Mouse (Mus musculus) midbrain, embryonic 16.5 days (tissue): Measurements from ENCODE around the gene Krtap19-1. TPM values are rescaled to one million over a fixed set of nuclear protein-coding genes. Genes with fewer than 3 reads are reported as not detected.

ENCODE experiments used
- ATAC-seq: fragments of 200-750 bp; cut with Nextera tagmentation; 2 replicates; pipeline ENCODE4 v1.8.0; 2017; ENCODE audit warnings: moderate TSS enrichment
- H3K27ac ChIP-seq: fragments of 300-500 bp; sonication (generic); 2 replicates; pipeline ENCODE4 v1.5.1; 2014; ENCODE audit warnings: mild to moderate bottlenecking, low read length, mixed read lengths
- H3K27me3 ChIP-seq: fragments of 300-500 bp; sonication (generic); 2 replicates; pipeline ENCODE4 v1.6.1; 2014; ENCODE audit warnings: low read depth, low read length, mixed read lengths; ENCODE audit not compliant: control insufficient read depth, insufficient read depth
- H3K36me3 ChIP-seq: fragments of 300-500 bp; sonication (generic); 2 replicates; pipeline ENCODE4 v1.6.1; 2014; ENCODE audit warnings: mild to moderate bottlenecking, low read length, moderate library complexity, mixed read lengths; ENCODE audit not compliant: control insufficient read depth, insufficient read depth
- H3K4me1 ChIP-seq: fragments of 300-500 bp; sonication (generic); 2 replicates; pipeline ENCODE4 v1.6.1; 2014; ENCODE audit warnings: mild to moderate bottlenecking, low read length, mixed read lengths; ENCODE audit not compliant: control insufficient read depth, insufficient read depth
- H3K4me2 ChIP-seq: fragments of 300-500 bp; sonication (generic); 2 replicates; pipeline ENCODE4 v1.6.1; 2014; ENCODE audit warnings: mild to moderate bottlenecking, low read length, mixed read lengths
- H3K4me3 ChIP-seq: fragments of 300-500 bp; sonication (generic); 2 replicates; pipeline ENCODE4 v1.5.1; 2014; ENCODE audit warnings: low read depth, mild to moderate bottlenecking, low read length, moderate library complexity, mixed read lengths
- H3K9ac ChIP-seq: fragments of 300-500 bp; sonication (generic); 2 replicates; pipeline ENCODE4 v1.6.1; 2014; ENCODE audit warnings: low read depth, low read length, mixed read lengths
- H3K9me3 ChIP-seq: fragments of 300-500 bp; sonication (generic); replicated peaks from 2 replicates; pipeline ENCODE4 v1.6.1; 2014; ENCODE audit warnings: mild to moderate bottlenecking, low read length, mixed read lengths; ENCODE audit not compliant: control insufficient read depth, poor library complexity, severe bottlenecking
- WGBS: fragments of 180-500 bp; shearing (Covaris S2); extraction: QIAGEN DNeasy Blood & Tissue Kit; methylation state at CpG from one replicate; pipeline ENCODE4 v1.1.7; 2014; 5-methylcytosine and 5-hydroxymethylcytosine counted together
- polyA plus RNA-seq: library from polyadenylated mRNA; unstranded; fragments of >200 nt; fragmentation: Nextera tagmentation; extraction: Ambion mirVana; gene quantifications from 2 replicates; pipeline ENCODE4 v1.2.1, GENCODE M21; 2015

Krtap19-1 gene
- polyA plus RNA-seq, 1 experiment from 2014 or later, result not detected

DNA sequence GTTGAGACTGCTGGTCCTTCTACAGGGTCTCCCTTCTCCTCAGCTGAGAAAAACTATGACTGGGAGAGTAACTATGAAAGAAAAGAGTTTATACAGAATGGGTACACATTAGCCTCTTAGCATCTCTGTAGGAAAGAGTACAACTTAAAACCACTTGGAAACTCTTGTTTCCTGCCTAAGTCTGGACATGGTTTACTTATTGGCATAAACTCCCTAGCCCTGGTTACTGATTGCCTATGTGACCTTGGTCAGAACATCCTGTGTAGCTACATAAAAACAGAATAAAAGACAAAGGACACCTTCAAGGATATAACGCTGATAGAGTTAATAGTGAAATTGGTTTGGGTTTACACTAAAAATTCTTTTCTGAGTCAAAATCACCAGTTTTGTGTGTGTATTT, 21.8 kb downstream of the Krtap19-1 start:
- H3K4me1 ChIP-seq, result no peaks in the 10 kb centered on the region
- H3K9ac ChIP-seq, result no peak overlapping the region
- H3K4me3 ChIP-seq, result no peak overlapping the region
- H3K36me3 ChIP-seq, result no peaks in the 10 kb centered on the region
- H3K9me3 ChIP-seq, result no peaks in the 10 kb centered on the region
- H3K27me3 ChIP-seq, result no peaks in the 10 kb centered on the region
- no peak for ATAC-seq
- no peak overlapping the region for H3K27ac ChIP-seq
- no peak overlapping the region for H3K4me2 ChIP-seq
- 95% methylated on average over 1 of the region's 1 CpGs for WGBS

DNA sequence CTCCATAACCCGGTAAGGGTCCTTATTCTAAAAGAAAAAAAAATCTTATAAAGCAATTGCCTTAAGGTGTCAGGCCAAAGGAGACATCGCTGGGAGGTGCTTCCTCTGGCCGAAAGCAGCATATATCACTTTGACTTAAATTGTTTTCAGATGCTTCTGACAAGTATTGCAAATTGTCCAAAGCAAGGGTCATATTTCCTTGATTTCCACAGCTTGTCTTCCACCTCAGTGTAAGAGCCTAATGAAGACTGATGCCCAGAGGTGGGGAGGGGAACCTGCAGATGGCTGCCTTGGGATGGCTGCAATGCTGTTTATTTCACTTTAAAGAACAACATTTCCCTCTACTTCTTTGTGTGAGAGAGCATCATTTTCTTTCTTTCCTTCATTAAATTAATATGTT, 42.2 kb downstream of the Krtap19-1 start:
- H3K4me2 ChIP-seq, result no peak overlapping the region
- H3K9me3 ChIP-seq, result no peaks in the 10 kb centered on the region
- 89% methylated on average over 3 of the region's 3 CpGs for WGBS
- no peak overlapping the region for H3K4me3 ChIP-seq
- no peaks in the 10 kb centered on the region for H3K27me3 ChIP-seq
- ATAC-seq, result no peak
- no peak overlapping the region for H3K9ac ChIP-seq
- H3K27ac ChIP-seq, result no peak overlapping the region
- H3K4me1 ChIP-seq, result no peaks in the 10 kb centered on the region
- no peaks in the 10 kb centered on the region for H3K36me3 ChIP-seq

DNA sequence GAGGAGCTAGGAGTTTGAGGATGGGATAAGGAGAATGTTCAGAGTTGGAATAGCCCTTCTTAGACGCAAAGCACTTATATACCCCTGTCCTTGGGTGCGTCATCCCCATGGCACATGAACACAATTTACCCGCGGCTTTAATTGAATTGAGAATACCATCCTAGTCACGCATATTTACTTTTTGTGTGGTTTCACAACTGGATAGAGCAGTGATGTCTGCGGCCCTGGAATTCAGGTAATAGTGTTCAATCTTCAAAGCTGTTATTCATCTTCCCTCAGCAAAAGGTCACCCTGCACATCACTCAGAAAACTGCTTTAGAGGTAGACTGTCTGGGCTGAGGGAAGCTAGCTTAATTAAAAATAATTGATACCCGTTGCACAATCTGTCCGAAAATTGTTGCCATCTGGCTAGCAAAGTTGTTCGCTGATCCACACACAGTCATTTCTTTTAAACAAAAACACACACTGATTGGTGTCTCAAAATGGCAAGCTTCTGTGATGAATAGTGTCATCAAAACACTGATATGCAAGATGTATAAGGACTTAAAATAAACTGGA, 43.0 kb downstream of the Krtap19-1 start, which contains the start of gene Krtap14:
Gene Krtap14, minus strand, starts transcription at position 51 of the 558 bp plus-strand sequence.
- no peak within 1 kb of the TSS for H3K27ac ChIP-seq
- WGBS, result 85% methylated on average over 9 of the region's 9 CpGs
- H3K9me3 ChIP-seq, result no peaks in the 10 kb centered on the region
- no peak for ATAC-seq
- H3K27me3 ChIP-seq, result no peaks in the 10 kb centered on the region
- H3K4me1 ChIP-seq, result no peaks in the 10 kb centered on the region
- H3K36me3 ChIP-seq, result no peaks in the 10 kb centered on the region
- no peak within 1 kb of the TSS for H3K9ac ChIP-seq
- H3K4me3 ChIP-seq, result no peak within 1 kb of the TSS
- no peak within 1 kb of the TSS for H3K4me2 ChIP-seq

DNA sequence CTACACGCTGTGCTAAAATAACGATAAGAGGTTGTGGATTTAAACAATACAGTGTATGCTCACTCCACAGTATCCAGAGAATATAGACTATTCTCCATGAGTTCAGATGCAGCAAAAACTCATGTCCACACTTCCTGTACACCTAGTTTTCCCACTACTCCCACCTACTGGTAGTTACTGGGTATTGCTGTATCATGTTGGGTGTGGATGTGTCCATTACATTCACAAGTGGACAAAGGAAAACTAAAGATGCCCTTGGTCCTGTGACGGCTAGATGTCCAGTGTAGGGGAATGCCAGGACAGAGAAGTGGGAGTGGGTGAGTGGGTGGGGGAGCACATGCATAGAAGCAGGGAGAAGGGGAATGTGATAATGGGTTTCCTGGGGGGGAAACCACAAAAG, 45.5 kb downstream of the Krtap19-1 start:
- H3K36me3 ChIP-seq, result no peaks in the 10 kb centered on the region
- H3K9ac ChIP-seq, result no peak overlapping the region
- ATAC-seq, result no peak
- H3K4me2 ChIP-seq, result no peak overlapping the region
- no peaks in the 10 kb centered on the region for H3K4me1 ChIP-seq
- H3K9me3 ChIP-seq, result no peaks in the 10 kb centered on the region
- H3K27ac ChIP-seq, result no peak overlapping the region
- no peaks in the 10 kb centered on the region for H3K27me3 ChIP-seq
- no peak overlapping the region for H3K4me3 ChIP-seq
- 83% methylated on average over 3 of the region's 3 CpGs for WGBS

DNA sequence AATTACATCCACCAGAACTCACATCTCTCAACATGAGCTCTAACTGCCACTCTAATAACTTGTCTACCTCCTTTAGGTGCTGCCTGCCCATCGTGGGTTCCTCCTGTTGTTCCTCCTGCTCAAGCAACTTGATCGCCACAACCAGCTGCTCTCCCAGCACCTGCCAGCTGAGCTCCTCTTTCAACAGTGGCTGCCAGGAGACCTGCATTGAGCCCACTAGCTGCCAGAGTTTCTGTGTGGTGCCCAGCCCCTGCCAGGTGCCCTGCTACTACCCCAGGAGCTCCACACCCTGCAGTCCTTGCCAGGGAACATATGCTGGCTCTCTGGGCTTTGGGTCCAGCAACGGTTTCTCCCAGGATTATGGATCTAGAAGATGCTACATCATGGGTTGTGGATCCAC, 49.1 kb downstream of the Krtap19-1 start, which contains the start of gene Krtap15:
Gene Krtap15, plus strand, starts transcription at position 150 of the 400 bp plus-strand sequence.
- Histone ChIP-seq H3K27me3 (no peaks in the 10 kb centered on the region), H3K4me1 (no peaks in the 10 kb centered on the region), H3K27ac (no peak within 1 kb of the TSS), H3K36me3 (no peaks in the 10 kb centered on the region), H3K9me3 (no peaks in the 10 kb centered on the region), H3K9ac (no peak within 1 kb of the TSS), H3K4me3 (no peak within 1 kb of the TSS), H3K4me2 (no peak within 1 kb of the TSS)
- 87% methylated on average over 3 of the region's 3 CpGs for WGBS
- ATAC-seq, result no peak

Other genes starting within 250 kb of the Krtap19-1 start
- not detected in 2 replicates for gene 2310079G19Rik, start 241.7 kb downstream of the Krtap19-1 start, polyA plus RNA-seq
- gene Krtap26-1, start 221.6 kb downstream of the Krtap19-1 start, polyA plus RNA-seq, result not detected in 2 replicates
- not detected in 2 replicates for gene Krtap27-1, start 197.7 kb downstream of the Krtap19-1 start, polyA plus RNA-seq
- gene 2310061N02Rik, start 161.4 kb downstream of the Krtap19-1 start, polyA plus RNA-seq, result not detected in 2 replicates
- not detected in 2 replicates for gene Krtap13-1, start 140.5 kb downstream of the Krtap19-1 start, polyA plus RNA-seq
- 0.21 TPM in 1 of 2 replicates, not detected in the other for gene Krtap13, start 117.8 kb downstream of the Krtap19-1 start, polyA plus RNA-seq
- gene 2310034C09Rik, start 110.6 kb downstream of the Krtap19-1 start, polyA plus RNA-seq, result not detected in 2 replicates
- not detected in 2 replicates for gene 2310057N15Rik, start 95.2 kb downstream of the Krtap19-1 start, polyA plus RNA-seq
- gene Gm5965, start 91.5 kb downstream of the Krtap19-1 start, polyA plus RNA-seq, result not detected in 2 replicates
- gene Gm20741, start 57.2 kb downstream of the Krtap19-1 start, polyA plus RNA-seq, result not detected in 2 replicates
- gene Krtap15, start 49.2 kb downstream of the Krtap19-1 start, polyA plus RNA-seq, result not detected in 2 replicates
- not detected in 2 replicates for gene Krtap14, start 43.3 kb downstream of the Krtap19-1 start, polyA plus RNA-seq
- gene Krtap19-2, start 4.9 kb upstream of the Krtap19-1 start, polyA plus RNA-seq, result not detected in 2 replicates
- gene Krtap19-3, start 8.6 kb upstream of the Krtap19-1 start, polyA plus RNA-seq, result not detected in 2 replicates
- not detected in 2 replicates for gene Krtap19-4, start 15.7 kb upstream of the Krtap19-1 start, polyA plus RNA-seq
- gene Krtap19-5, start 27.0 kb upstream of the Krtap19-1 start, polyA plus RNA-seq, result not detected in 2 replicates
- not detected in 2 replicates for gene Krtap19-9b, start 62.9 kb upstream of the Krtap19-1 start, polyA plus RNA-seq
- gene Krtap16-3, start 93.5 kb upstream of the Krtap19-1 start, polyA plus RNA-seq, result not detected in 2 replicates
- not detected in 2 replicates for gene Krtap22-2, start 141.3 kb upstream of the Krtap19-1 start, polyA plus RNA-seq
- not detected in 2 replicates for gene Gm10229, start 145.9 kb upstream of the Krtap19-1 start, polyA plus RNA-seq
- not detected in 2 replicates for gene Krtap6-1, start 162.3 kb upstream of the Krtap19-1 start, polyA plus RNA-seq
- gene Gm10228, start 172.1 kb upstream of the Krtap19-1 start, polyA plus RNA-seq, result not detected in 2 replicates
- gene Krtap6-5, start 178.5 kb upstream of the Krtap19-1 start, polyA plus RNA-seq, result not detected in 2 replicates
- not detected in 2 replicates for gene 1110025L11Rik, start 194.6 kb upstream of the Krtap19-1 start, polyA plus RNA-seq
- gene Krtap6-3, start 214.6 kb upstream of the Krtap19-1 start, polyA plus RNA-seq, result not detected in 2 replicates